Mouse (Mus musculus) common myeloid progenitor, adult 5-6 weeks (primary cell): ENCODE measurements around the gene Slc38a2. TPM values are rescaled to one million over a fixed set of nuclear protein-coding genes. Genes with fewer than 3 reads are reported as not detected.
A peak's percentile ranks its signal among the peaks of the same experiment; 100 is the strongest.

Experiments used
- ATAC-seq: replicated peaks from 2 replicates; pipeline ENCODE4 v1.8.0; 2016; ENCODE audit warnings: low read depth, mild to moderate bottlenecking, moderate TSS enrichment, inconsistent platforms; ENCODE audit not compliant: poor library complexity, severe bottlenecking
- total RNA-seq: library from RNA; stranded (forward); fragments of 200-1000, 187-1606 nt; gene quantifications from 2 replicates; pipeline ENCODE4 v1.2.3, GENCODE M21; 2017

Slc38a2 gene
- total RNA-seq, 1 experiment from 2014 or later, result 103 TPM

DNA sequence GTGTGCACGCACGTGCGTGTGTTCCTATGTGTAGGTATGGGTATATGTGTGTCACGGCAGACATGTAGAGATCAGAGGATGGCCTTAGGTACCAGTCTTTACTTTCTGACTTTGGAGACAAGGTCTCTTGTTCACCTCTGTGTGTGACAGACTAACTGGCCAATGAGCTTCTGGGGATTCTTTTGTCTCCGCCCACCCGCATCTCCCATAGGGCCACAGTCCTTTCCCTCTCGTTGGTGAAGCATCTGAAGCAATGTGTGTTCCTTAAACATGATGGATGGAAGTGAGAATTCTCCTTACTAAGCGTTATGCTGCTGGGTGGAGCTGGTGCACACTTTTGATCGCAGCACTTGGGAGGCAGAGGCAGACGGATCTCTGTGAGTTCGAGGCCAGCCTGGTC is 24.5 kb downstream of the Slc38a2 start:
- no peak for ATAC-seq

DNA sequence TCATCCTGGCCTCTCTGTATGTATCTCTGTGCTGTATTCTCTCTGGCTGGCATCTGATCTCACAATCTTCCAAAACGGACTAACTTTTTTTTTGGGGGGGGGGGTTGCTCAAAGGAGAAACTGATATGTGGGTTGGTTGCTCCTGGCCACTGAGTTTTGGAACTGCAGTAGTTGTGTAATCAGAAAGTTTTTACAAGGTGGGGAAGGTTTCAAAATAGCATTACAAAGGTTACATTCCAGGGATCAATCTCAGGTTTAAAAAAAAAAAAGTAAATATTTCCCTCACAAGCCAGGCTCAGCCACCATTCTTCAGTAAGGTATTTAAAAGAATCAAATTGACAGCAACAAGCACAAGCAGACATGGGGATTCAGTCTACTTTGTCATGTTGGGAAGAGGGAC is 25.4 kb downstream of the Slc38a2 start:
- ATAC-seq, result no peak

- no peak for ATAC-seq
Measured at GRCm38 (mm10) chr15:96669721-96670120, 29.8 kb downstream of the Slc38a2 start.

DNA sequence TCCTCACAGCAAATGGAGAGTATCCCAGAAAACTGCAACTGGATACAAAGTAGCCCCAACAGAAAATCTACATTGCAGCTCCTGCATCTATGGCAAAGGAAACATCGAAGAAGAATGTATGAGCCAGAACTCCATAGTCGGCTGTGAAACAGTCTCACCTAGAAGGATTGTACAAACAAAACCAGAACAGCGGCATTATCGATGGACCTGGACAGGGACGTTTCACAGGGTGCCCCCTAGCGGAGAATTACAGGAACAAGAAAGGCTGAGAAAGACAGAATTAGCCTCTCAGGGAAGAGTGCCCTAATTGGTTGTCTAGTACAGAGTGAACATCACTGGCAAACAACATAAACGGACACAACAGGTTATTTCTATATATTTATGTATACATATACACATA is 32.9 kb downstream of the Slc38a2 start:
- peak; percentile 88 for ATAC-seq

GRCm38 (mm10) chr15:96665889-96666288 is 33.6 kb downstream of the Slc38a2 start:
- ATAC-seq, result peak; percentile 87

- no peak for ATAC-seq
Measured at GRCm38 (mm10) chr15:96660590-96661141, 38.9 kb downstream of the Slc38a2 start.

DNA sequence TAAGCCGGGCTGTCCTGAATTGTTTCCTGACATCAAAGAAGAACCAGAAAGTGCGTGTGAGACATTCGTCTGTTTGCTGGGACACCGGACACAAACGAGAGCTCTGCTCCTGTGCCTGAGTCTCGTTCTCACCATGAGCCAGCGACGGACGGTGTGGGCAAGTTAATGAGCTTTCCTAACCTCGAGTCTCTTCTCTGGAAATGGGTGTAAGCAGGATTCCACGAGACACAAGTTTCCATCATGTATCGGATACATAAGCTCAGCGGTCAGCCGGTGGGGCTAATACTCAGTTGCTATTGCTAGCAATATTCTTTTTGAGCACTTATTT is 41.3 kb downstream of the Slc38a2 start:
- ATAC-seq, result no peak

GRCm38 (mm10) chr15:96657576-96658274 is 41.8 kb downstream of the Slc38a2 start:
- ATAC-seq, result no peak

GRCm38 (mm10) chr15:96655514-96655913 is 44.0 kb downstream of the Slc38a2 start:
- ATAC-seq, result peak; percentile 81

DNA sequence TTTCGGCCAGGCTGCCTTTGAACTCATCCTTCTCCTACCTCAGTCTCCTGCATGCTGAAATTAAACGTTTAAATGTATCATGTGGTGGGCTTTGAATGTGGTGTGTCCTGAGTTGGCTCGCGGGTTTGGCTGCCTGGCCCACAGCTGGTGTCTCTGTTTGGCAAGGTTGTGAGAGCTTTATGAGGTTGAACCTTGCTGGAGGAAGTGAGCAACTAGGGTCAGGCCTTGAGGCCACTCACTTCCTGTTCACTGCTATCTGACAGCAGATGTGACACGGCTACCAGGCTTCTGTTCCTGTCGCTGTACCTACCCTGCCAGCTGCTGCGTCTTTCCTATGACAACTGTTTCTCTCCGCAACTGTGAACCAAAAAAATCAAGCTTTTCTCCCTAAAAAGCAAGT is 44.8 kb downstream of the Slc38a2 start:
- ATAC-seq, result peak; percentile 96

GRCm38 (mm10) chr15:96653011-96653410 is 46.5 kb downstream of the Slc38a2 start:
- ATAC-seq, result no peak

DNA sequence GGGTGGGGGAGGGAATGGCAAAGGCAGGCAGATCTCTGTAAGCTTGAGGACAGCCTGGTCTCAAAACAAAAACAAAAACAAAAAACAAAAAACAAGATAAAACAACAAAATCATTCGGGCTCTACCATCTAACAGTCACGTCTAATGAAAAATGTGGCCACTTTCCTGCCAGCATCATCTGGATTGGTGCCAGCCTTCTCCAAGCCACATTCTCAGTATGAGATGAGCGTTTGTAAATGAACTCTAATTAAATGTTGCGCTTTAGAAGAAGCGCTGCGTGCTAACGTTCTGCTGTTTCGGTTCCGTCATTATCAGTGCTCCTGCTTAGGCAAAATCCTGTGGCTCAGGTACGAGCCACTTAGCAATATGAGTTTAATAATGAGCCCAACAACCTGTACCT is 47.0 kb downstream of the Slc38a2 start:
- no peak for ATAC-seq

DNA sequence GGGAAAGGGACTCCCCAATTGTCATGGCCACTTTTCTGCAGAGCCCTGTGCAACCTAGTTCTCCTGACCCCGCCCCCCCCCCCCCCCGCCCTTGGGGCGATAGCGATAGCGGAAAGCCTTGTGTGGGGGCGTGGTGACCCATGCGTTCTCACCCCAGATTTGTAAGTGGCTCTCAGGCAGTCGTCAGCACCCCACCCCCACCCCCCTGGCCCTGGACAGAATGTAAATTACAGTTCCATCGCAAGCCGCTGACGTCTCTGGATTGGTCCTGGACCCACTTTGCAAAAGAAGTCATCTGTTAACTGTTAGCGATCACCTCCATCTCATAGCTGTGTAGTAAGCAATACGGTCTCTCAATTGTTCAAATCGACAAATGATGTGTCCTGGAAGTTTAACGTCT is 52.2 kb downstream of the Slc38a2 start:
- no peak for ATAC-seq

- peak; percentile 34 for ATAC-seq
Measured at GRCm38 (mm10) chr15:96642436-96643405, 56.8 kb downstream of the Slc38a2 start, which contains the start of gene Slc38a1. TSS of gene Slc38a1 (minus strand) at chr15:96642913.

DNA sequence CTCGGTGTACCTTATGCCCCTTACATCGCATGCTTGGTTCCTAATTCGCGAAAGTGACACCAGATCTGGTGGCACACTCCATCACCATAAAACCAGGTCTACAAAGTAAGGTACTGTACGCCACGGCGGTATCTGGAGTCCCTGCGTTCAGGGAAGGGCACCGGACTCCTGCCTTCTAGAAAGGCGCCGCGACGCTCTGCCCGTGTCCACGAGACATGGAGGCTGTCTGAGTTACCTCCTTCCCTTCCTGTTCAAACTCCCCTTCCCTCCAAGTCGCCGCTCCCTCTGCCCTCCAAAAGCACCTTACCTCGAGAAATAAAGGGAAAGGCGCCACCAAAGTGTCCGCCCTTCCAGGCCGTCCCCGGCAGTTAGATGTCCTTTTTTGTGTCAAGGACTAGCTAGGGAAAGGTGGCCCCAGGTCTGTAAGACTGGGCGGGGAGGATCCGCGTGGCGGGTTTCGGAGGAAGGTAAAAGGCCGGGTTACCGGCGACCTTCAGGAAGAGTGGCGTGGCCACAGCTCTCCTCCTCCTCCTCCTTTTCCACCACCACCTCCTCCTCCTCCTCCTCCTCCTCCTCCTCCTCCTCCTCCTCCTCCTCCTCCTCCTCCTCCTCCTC is 57.6 kb downstream of the Slc38a2 start:
- ATAC-seq, result peak; percentile 4; the same call in 1 of the 2 replicates

GRCm38 (mm10) chr15:96641111-96641820 is 58.3 kb downstream of the Slc38a2 start:
- ATAC-seq, result peak; percentile 33

- ATAC-seq, result peak; percentile 20
Measured at GRCm38 (mm10) chr15:96640291-96640985, 59.1 kb downstream of the Slc38a2 start.

- ATAC-seq, result no peak
Measured at GRCm38 (mm10) chr15:96639630-96640029, 59.9 kb downstream of the Slc38a2 start.

- no peak for ATAC-seq
Measured at GRCm38 (mm10) chr15:96638656-96639055, 60.9 kb downstream of the Slc38a2 start.
